26 mouse cellular contexts compared by ENCODE assay signal in genomic region chr3:138291529-138292117, GRCm38 (mm10). TPM values are rescaled to one million over a fixed set of nuclear protein-coding genes. Genes with fewer than 3 reads are reported as not detected.
"Had no signal": no experiment of that assay in that cellular context is flagged by ENCODE, and none has a peak within 500 bp of the region (broad histone marks: within the 10 kb centered on the region; RNA-seq: fewer than 3 reads in every experiment).

No protein-coding gene starts in this region.

- H3K9ac ChIP-seq: lung, embryonic 14.5 days; midbrain, embryonic 12.5 days; neural tube, embryonic 13.5 days; neural tube, embryonic 15.5 days; stomach, embryonic 15.5 days had no signal

- H3K9me3 ChIP-seq: midbrain, embryonic 12.5 days; neural tube, embryonic 13.5 days; stomach, embryonic 15.5 days had no signal

- DNase-seq: lung, adult 18-20 months; lung, embryonic 14.5 days; lung, postnatal 10 days; lung, postnatal 4 days; midbrain, embryonic 14.5 days; retina, postnatal 1 day; right cerebral cortex, adult 18-20 months; right cerebral cortex, postnatal 25 days; right cerebral cortex, postnatal 4 days; spleen, adult 18-20 months; thymus, adult 2 months; thymus, postnatal 25 days; thymus, postnatal 4 days had no signal

- H3K4me2 ChIP-seq: lung, embryonic 14.5 days; midbrain, embryonic 12.5 days; neural tube, embryonic 13.5 days; neural tube, embryonic 15.5 days; stomach, embryonic 15.5 days had no signal

- ATAC-seq: midbrain, embryonic 16.5 days had no signal

- H3K4me3 ChIP-seq: midbrain, embryonic 10.5 days; midbrain, embryonic 12.5 days; myocyte; neural tube, embryonic 13.5 days; neural tube, embryonic 15.5 days; stomach, embryonic 15.5 days had no signal

- H3K27ac ChIP-seq: midbrain, embryonic 10.5 days; midbrain, embryonic 12.5 days; neural tube, embryonic 13.5 days; neural tube, embryonic 15.5 days; stomach, embryonic 15.5 days; stomach, postnatal 0 days had no signal

- H3K27me3 ChIP-seq: midbrain, embryonic 12.5 days; neural tube, embryonic 13.5 days; neural tube, embryonic 15.5 days; stomach, embryonic 15.5 days had no signal

- H3K4me1 ChIP-seq: midbrain, embryonic 10.5 days; midbrain, embryonic 12.5 days; neural tube, embryonic 13.5 days; neural tube, embryonic 15.5 days; stomach, embryonic 15.5 days had no signal

- H3K36me3 ChIP-seq: midbrain, embryonic 10.5 days; midbrain, embryonic 12.5 days; neural tube, embryonic 13.5 days; neural tube, embryonic 15.5 days; stomach, embryonic 15.5 days had no signal

RNA-seq across cellular contexts. Expression of gene Adh6a, which starts 21.5 kb away (rescaled TPM):
- total RNA-seq: megakaryocyte, adult 5-6 weeks; megakaryocyte-erythroid progenitor cell, adult 5-6 weeks had no signal
- polyA plus RNA-seq: midbrain, embryonic 10.5 days; midbrain, embryonic 12.5 days; midbrain, embryonic 14.5 days; midbrain, embryonic 16.5 days; myocyte; neural tube, embryonic 11.5 days; testis, adult 2 months had no signal

RNA-seq across cellular contexts. Expression of gene Adh1, which starts 30.8 kb away (rescaled TPM):
- total RNA-seq: megakaryocyte-erythroid progenitor cell, adult 5-6 weeks had no signal
- polyA plus RNA-seq: myocyte had no signal

RNA-seq across cellular contexts. Expression of gene Adh6b, which starts 50.0 kb away (rescaled TPM):
- total RNA-seq: megakaryocyte, adult 5-6 weeks; megakaryocyte-erythroid progenitor cell, adult 5-6 weeks had no signal
- polyA plus RNA-seq: midbrain, embryonic 14.5 days; myocyte; small intestine, adult 2 months had no signal
